Mouse (Mus musculus) limb, embryonic 14.5 days (tissue): ENCODE measurements at regions not wholly inside any gene's neighbourhood (a gene's known extent, or its start where the extent isn't known, plus 50 kb on each side); places are given as distances from the start of the nearest gene placed in this dataset.
A peak's percentile ranks its signal among the peaks of the same experiment; 100 is the strongest.

Experiments used
- ATAC-seq: fragments of 200-750 bp; cut with Nextera tagmentation; 2 replicates; pipeline ENCODE4 v1.8.0; 2017; ENCODE audit warnings: low read depth, moderate number of reproducible peaks, moderate TSS enrichment; ENCODE audit not compliant: low FRiP score
- DNase-seq: peaks from one replicate; pipeline ENCODE4 v3.0.0-alpha.2; 2015; ENCODE audit warnings: low spot score
- H3K27ac ChIP-seq: fragments of 300-500 bp; sonication (generic); replicated peaks from 2 replicates; pipeline ENCODE4 v1.5.1; 2014; ENCODE audit warnings: low read depth, mild to moderate bottlenecking, low read length, moderate library complexity, mixed read lengths
- H3K27me3 ChIP-seq: fragments of 300-500 bp; sonication (generic); 2 replicates; pipeline ENCODE4 v1.6.1; 2014; ENCODE audit warnings: low read length, mixed read lengths; ENCODE audit not compliant: control insufficient read depth, insufficient read depth
- H3K36me3 ChIP-seq: fragments of 300-500 bp; sonication (generic); 2 replicates; pipeline ENCODE4 v1.6.1; 2014; ENCODE audit warnings: mild to moderate bottlenecking, low read length, moderate library complexity, mixed read lengths; ENCODE audit not compliant: control insufficient read depth, insufficient read depth
- H3K4me1 ChIP-seq: fragments of 300-500 bp; sonication (generic); 2 replicates; pipeline ENCODE4 v1.6.1; 2014; ENCODE audit warnings: antibody characterized with exemption, low read length, mixed read lengths; ENCODE audit not compliant: control insufficient read depth, insufficient read depth
- H3K4me2 ChIP-seq: fragments of 300-500 bp; sonication (generic); replicated peaks from 2 replicates; pipeline ENCODE4 v1.6.1; 2014; ENCODE audit warnings: low read depth, mild to moderate bottlenecking, low read length, moderate library complexity; ENCODE audit not compliant: severe bottlenecking
- H3K4me3 ChIP-seq: fragments of 300-500 bp; sonication (generic); replicated peaks from 2 replicates; pipeline ENCODE4 v1.5.1; 2014; ENCODE audit warnings: low read length
- H3K9ac ChIP-seq: fragments of 300-500 bp; sonication (generic); 2 replicates; pipeline ENCODE4 v1.6.1; 2014; ENCODE audit warnings: mild to moderate bottlenecking, low read depth, low read length, moderate library complexity; ENCODE audit not compliant: severe bottlenecking
- H3K9me3 ChIP-seq: fragments of 300-500 bp; sonication (generic); 2 replicates; pipeline ENCODE4 v1.6.1; 2016; ENCODE audit warnings: low read length; ENCODE audit not compliant: control insufficient read depth
- POLR2A ChIP-seq: fragments of 200-500 bp; IDR thresholded peaks from 2 replicates; pipeline ENCODE4 v1.8.0; 2012; ENCODE audit warnings: inconsistent platforms, mild to moderate bottlenecking, moderate library complexity, borderline replicate concordance; ENCODE audit not compliant: insufficient read depth, insufficient read length; ENCODE audit errors: extremely low read depth
- WGBS: fragments of 180-500 bp; shearing (Covaris S2); extraction: QIAGEN DNeasy Blood & Tissue Kit; methylation state at CpG from one replicate; pipeline ENCODE4 v1.1.7; 2014; 5-methylcytosine and 5-hydroxymethylcytosine counted together

GRCm38 (mm10) chr3:78825505-78825904 is 460.8 kb downstream of the Rapgef2 start:
- Histone ChIP-seq H3K4me1 (no peaks in the 10 kb centered on the region), H3K27me3 (no peaks in the 10 kb centered on the region), H3K27ac (no peak overlapping the region), H3K4me2 (no peak overlapping the region), H3K4me3 (no peak overlapping the region), H3K36me3 (no peaks in the 10 kb centered on the region), H3K9ac (no peak overlapping the region), H3K9me3 (no peaks in the 10 kb centered on the region)
- ATAC-seq: no peak
- peak; percentile 61 for DNase-seq
- no peak for TF ChIP-seq POLR2A
- 49% methylated on average over 2 of the region's 2 CpGs for WGBS

- no peak overlapping the region for H3K9ac ChIP-seq
- H3K4me1 ChIP-seq: no peaks in the 10 kb centered on the region
- no peak overlapping the region for H3K4me2 ChIP-seq
- no peaks in the 10 kb centered on the region for H3K9me3 ChIP-seq
- ATAC-seq (no peak), DNase-seq (no peak)
- H3K27me3 ChIP-seq: no peaks in the 10 kb centered on the region
- 67% methylated on average over 3 of the region's 3 CpGs for WGBS
- H3K27ac ChIP-seq: no peak overlapping the region
- H3K4me3 ChIP-seq: no peak overlapping the region
- H3K36me3 ChIP-seq: no peaks in the 10 kb centered on the region
- no peak for TF ChIP-seq POLR2A
Measured at GRCm38 (mm10) chr3:78812425-78812824, 473.9 kb downstream of the Rapgef2 start.

- WGBS: 48% methylated on average over 5 of the region's 5 CpGs
- DNase-seq: peak; percentile 65
- Histone ChIP-seq H3K4me1 (no peaks in the 10 kb centered on the region), H3K4me2 (no peak overlapping the region), H3K27ac (no peak overlapping the region), H3K36me3 (no peaks in the 10 kb centered on the region), H3K27me3 (no peaks in the 10 kb centered on the region), H3K9me3 (no peaks in the 10 kb centered on the region), H3K9ac (no peak overlapping the region), H3K4me3 (no peak overlapping the region)
- TF ChIP-seq POLR2A: no peak
- ATAC-seq: peak; percentile 44; the same call in 1 of the 2 replicates
Measured at GRCm38 (mm10) chr3:78810431-78811152, 475.7 kb downstream of the Rapgef2 start.

- Histone ChIP-seq H3K27me3 (no peaks in the 10 kb centered on the region), H3K27ac (no peak overlapping the region), H3K4me2 (no peak overlapping the region), H3K9me3 (no peaks in the 10 kb centered on the region), H3K4me3 (no peak overlapping the region), H3K9ac (no peak overlapping the region), H3K36me3 (no peaks in the 10 kb centered on the region), H3K4me1 (no peaks in the 10 kb centered on the region)
- DNase-seq (peak; percentile 49), ATAC-seq (no peak)
- no peak for TF ChIP-seq POLR2A
- WGBS: 61% methylated on average over 2 of the region's 2 CpGs
Measured at GRCm38 (mm10) chr3:78803176-78803575, 483.1 kb downstream of the Rapgef2 start.

GRCm38 (mm10) chr3:78795951-78796455 is 490.3 kb downstream of the Rapgef2 start:
- H3K4me2 ChIP-seq: no peak overlapping the region
- H3K36me3 ChIP-seq: no peaks in the 10 kb centered on the region
- no peak overlapping the region for H3K9ac ChIP-seq
- ATAC-seq (no peak), DNase-seq (no peak)
- no peak overlapping the region for H3K4me3 ChIP-seq
- no peak overlapping the region for H3K27ac ChIP-seq
- H3K4me1 ChIP-seq: no peaks in the 10 kb centered on the region
- TF ChIP-seq POLR2A: no peak
- H3K27me3 ChIP-seq: no peaks in the 10 kb centered on the region
- WGBS: 83% methylated on average over 4 of the region's 4 CpGs
- no peaks in the 10 kb centered on the region for H3K9me3 ChIP-seq
